Comparison of ENCODE assay signal across 11 mouse cellular contexts in genomic region chr11:6001981-6002649, GRCm38 (mm10). TPM values are rescaled to one million over a fixed set of nuclear protein-coding genes. Genes with fewer than 3 reads are reported as not detected.
DNase-seq lines count a peak whose midpoint lies in the region; ATAC-seq lines count a peak whose summit lies in the region.
"Had no signal": no experiment of that assay in that cellular context is flagged by ENCODE, and none has a peak within 500 bp of the region (broad histone marks: within the 10 kb centered on the region; RNA-seq: fewer than 3 reads in every experiment).

No protein-coding gene starts in this region.

- no peaks in the 10 kb centered on the region for H3K9me3 ChIP-seq in kidney, embryonic 16.5 days (ENCODE audit: low read length)
- H3K9me3 ChIP-seq in kidney, embryonic 14.5 days (ENCODE audit: control insufficient read depth, low read length), result no peaks in the 10 kb centered on the region
- no peaks in the 10 kb centered on the region for H3K9me3 ChIP-seq in limb, embryonic 12.5 days
- H3K9me3 ChIP-seq: liver, embryonic 12.5 days; midbrain, embryonic 13.5 days had no signal

- peak; percentile 32; the same call in 1 of the 2 replicates for ATAC-seq in kidney, embryonic 16.5 days (ENCODE audit: low FRiP score, low TSS enrichment)
- ATAC-seq in kidney, embryonic 14.5 days (ENCODE audit: low FRiP score, low TSS enrichment), result no peak
- ATAC-seq in limb, embryonic 12.5 days (ENCODE audit: insufficient number of reproducible peaks, insufficient read depth, low FRiP score, low TSS enrichment, low read depth), result no peak
- no peak for ATAC-seq in megakaryocyte progenitor cell, adult 5-6 weeks (replicated peaks; ENCODE audit: poor library complexity)
- ATAC-seq: liver, embryonic 12.5 days; midbrain, embryonic 13.5 days had no signal

- no peak overlapping the region for H3K9ac ChIP-seq in kidney, embryonic 16.5 days (replicated peaks; ENCODE audit: low read length)
- no peak overlapping the region for H3K9ac ChIP-seq in kidney, embryonic 14.5 days (ENCODE audit: low read depth, low read length)
- no peak overlapping the region for H3K9ac ChIP-seq in limb, embryonic 12.5 days (replicated peaks)
- H3K9ac ChIP-seq: liver, embryonic 12.5 days; midbrain, embryonic 13.5 days had no signal

- peak overlapping the region; percentile 50; the same call in 1 of the 2 replicates for H3K27ac ChIP-seq in kidney, embryonic 16.5 days (ENCODE audit: low read length)
- H3K27ac ChIP-seq in kidney, embryonic 14.5 days (ENCODE audit: low read depth, low read length), result no peak overlapping the region; the same call in 1 of the 2 replicates
- peak overlapping the region; percentile 7; the same call in 1 of the 2 replicates for H3K27ac ChIP-seq in limb, embryonic 12.5 days
- H3K27ac ChIP-seq: liver, embryonic 12.5 days; midbrain, embryonic 13.5 days had no signal

- H3K36me3 ChIP-seq in kidney, embryonic 16.5 days (ENCODE audit: insufficient read depth, low read length), result no peaks in the 10 kb centered on the region
- no peaks in the 10 kb centered on the region for H3K36me3 ChIP-seq in kidney, embryonic 14.5 days (ENCODE audit: control insufficient read depth, insufficient read depth, low read length)
- no peaks in the 10 kb centered on the region for H3K36me3 ChIP-seq in limb, embryonic 12.5 days
- H3K36me3 ChIP-seq: liver, embryonic 12.5 days; midbrain, embryonic 13.5 days had no signal

- no peaks in the 10 kb centered on the region for H3K27me3 ChIP-seq in kidney, embryonic 16.5 days (ENCODE audit: insufficient read depth, low read length)
- no peaks in the 10 kb centered on the region for H3K27me3 ChIP-seq in kidney, embryonic 14.5 days (ENCODE audit: control insufficient read depth, insufficient read depth, low read length)
- H3K27me3 ChIP-seq in limb, embryonic 12.5 days, result peaks cover 19% of the 10 kb centered on the region

- no peak overlapping the region for H3K4me3 ChIP-seq in kidney, embryonic 16.5 days (ENCODE audit: low read length)
- H3K4me3 ChIP-seq in kidney, embryonic 14.5 days (ENCODE audit: low read length), result no peak overlapping the region
- no peak overlapping the region for H3K4me3 ChIP-seq in limb, embryonic 12.5 days (replicated peaks)
- H3K4me3 ChIP-seq: liver, embryonic 12.5 days; midbrain, embryonic 13.5 days had no signal

- 73% methylated on average over 9 of the region's 9 CpGs for WGBS in kidney, embryonic 16.5 days
- WGBS in kidney, embryonic 14.5 days, result 80% methylated on average over 9 of the region's 9 CpGs
- 72% methylated on average over 9 of the region's 9 CpGs for WGBS in limb, embryonic 12.5 days

- H3K4me1 ChIP-seq in kidney, embryonic 16.5 days (ENCODE audit: insufficient read depth, low read length), result peaks cover 30% of the 10 kb centered on the region
- H3K4me1 ChIP-seq in kidney, embryonic 14.5 days (ENCODE audit: control insufficient read depth, insufficient read depth, low read length), result peaks cover 21% of the 10 kb centered on the region
- H3K4me1 ChIP-seq in limb, embryonic 12.5 days (replicated peaks), result peaks cover 19% of the 10 kb centered on the region

- DNase-seq in adipocyte (ENCODE audit: low spot score), result peak; percentile 47
- peak; percentile 69 to 73 for DNase-seq in cerebellum, postnatal 36 days
- no peak for DNase-seq in layer of hippocampus, postnatal 10 days (ENCODE audit: low spot score in 2 of 2)
- DNase-seq: kidney, adult 9 months; thymus, adult 18-20 months had no signal

- no peak overlapping the region for H3K4me2 ChIP-seq in kidney, embryonic 16.5 days (replicated peaks; ENCODE audit: low read depth, low read length)
- H3K4me2 ChIP-seq in kidney, embryonic 14.5 days (replicated peaks; ENCODE audit: low read depth, low read length), result no peak overlapping the region
- no peak overlapping the region for H3K4me2 ChIP-seq in limb, embryonic 12.5 days
- H3K4me2 ChIP-seq: liver, embryonic 12.5 days; midbrain, embryonic 13.5 days had no signal

RNA-seq across cellular contexts. Expression of gene Ykt6, which starts 46.6 kb away (rescaled TPM):
- 56.1 and 61.8 TPM in 2 replicates for polyA plus RNA-seq in kidney, embryonic 16.5 days (2015; fragmentation: Nextera tagmentation; extraction: Ambion mirVana)
- 23.1 and 34.4 TPM in 2 replicates for polyA plus RNA-seq in kidney, embryonic 14.5 days (2014; fragmentation: Nextera tagmentation; extraction: Ambion mirVana)
- polyA plus RNA-seq in limb, embryonic 12.5 days (2016; fragmentation: Nextera tagmentation; extraction: Ambion mirVana), result 52.8 and 57.9 TPM in 2 replicates
- 17.4 and 18.2 TPM in 2 replicates for total RNA-seq in megakaryocyte progenitor cell, adult 5-6 weeks (2015)
- total RNA-seq in megakaryocyte progenitor cell, adult 5-6 weeks (2017), result 44.4 and 48.7 TPM in 2 replicates
- total RNA-seq in layer of hippocampus, postnatal 10 days (2021), result 100 to 1,000 TPM; 108 TPM

RNA-seq across cellular contexts. Expression of gene Gck, which starts 52.2 kb away (rescaled TPM):
- polyA plus RNA-seq in kidney, embryonic 16.5 days (2015; fragmentation: Nextera tagmentation; extraction: Ambion mirVana), result 1.7 and 2.0 TPM in 2 replicates
- 1.5 and 2.0 TPM in 2 replicates for polyA plus RNA-seq in kidney, embryonic 14.5 days (2014; fragmentation: Nextera tagmentation; extraction: Ambion mirVana)
- polyA plus RNA-seq in limb, embryonic 12.5 days (2016; fragmentation: Nextera tagmentation; extraction: Ambion mirVana), result 0.78 and 0.90 TPM in 2 replicates
- total RNA-seq in megakaryocyte progenitor cell, adult 5-6 weeks (2015), result not detected in 2 replicates
- not detected in 2 replicates for total RNA-seq in megakaryocyte progenitor cell, adult 5-6 weeks (2017)
- total RNA-seq in layer of hippocampus, postnatal 10 days (2021), result 1 to 10 TPM; 3.5 to 3.9 TPM

Comparison
In these comparisons a context has a peak if more than half of its experiments do, and no peak if none do; other contexts are left out.
1. DNase-seq: peak in adipocyte (single experiment) and cerebellum, postnatal 36 days (2 of 2); none in layer of hippocampus, postnatal 10 days (0 of 2).